Mouse (Mus musculus) hindlimb bud, embryonic 11.5 days (tissue): ENCODE data around the gene Acsm3.
"Not testable (repeated sequence)": the region's sequence is repeated elsewhere in the genome, so short reads cannot be mapped to it uniquely, and the experiment has no call there.

Experiments used
- DNase-seq: peaks from one replicate; pipeline ENCODE4 v3.0.0-alpha.2; 2012; ENCODE audit warnings: low read depth, low spot score; ENCODE audit errors: extremely low spot score

The Acsm3 gene

GRCm38 (mm10) chr7:119760527-119760951 lies at the start of gene Acsm3:
TSS of gene Acsm3 (plus strand) at chr7:119760923.
- no peak for DNase-seq

- DNase-seq = no peak
These were observed 46.6 kb upstream of the Acsm3 start for GRCm38 (mm10) chr7:119714111-119714510.

DNA sequence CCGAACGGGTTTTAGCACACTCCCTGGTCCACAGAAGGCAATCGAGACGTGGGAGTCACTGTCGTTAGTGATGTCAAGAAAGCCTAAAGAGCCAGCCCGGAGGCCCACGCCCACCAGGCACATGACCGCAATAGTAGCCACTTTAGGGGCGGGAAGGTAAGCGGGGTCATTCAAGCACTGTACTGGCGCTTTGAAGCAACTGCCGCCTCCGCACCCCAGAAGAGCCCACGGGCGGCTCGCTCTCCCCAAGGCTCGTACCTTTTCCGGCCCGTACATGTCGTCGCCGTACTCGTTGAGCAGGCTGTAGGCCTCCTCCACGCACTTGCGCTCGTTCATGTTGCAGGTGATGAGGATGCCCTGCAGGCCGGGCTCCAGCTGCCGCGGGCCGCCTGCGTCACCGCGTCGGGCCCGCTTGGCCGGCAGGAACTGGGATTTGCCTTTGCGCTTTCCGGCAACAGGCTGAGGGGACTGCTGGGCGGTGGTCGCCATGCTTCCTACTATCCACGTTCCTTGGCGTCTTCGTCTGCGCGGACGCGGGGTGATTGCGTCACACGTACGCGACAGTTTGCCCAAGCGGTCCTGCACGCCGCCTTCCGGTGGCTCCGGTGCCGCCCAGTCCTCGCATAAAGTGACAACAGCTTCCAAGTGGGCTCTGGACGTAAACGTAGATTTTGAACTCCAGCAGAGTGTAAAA lies 40.3 kb upstream of the Acsm3 start, which contains the start of gene Thumpd1:
Gene Thumpd1, minus strand, starts transcription at position 546 of the 694 bp plus-strand sequence.
- DNase-seq = peak; percentile 86

- no peak for DNase-seq
These were observed 39.8 kb upstream of the Acsm3 start for GRCm38 (mm10) chr7:119720947-119721310.

DNA sequence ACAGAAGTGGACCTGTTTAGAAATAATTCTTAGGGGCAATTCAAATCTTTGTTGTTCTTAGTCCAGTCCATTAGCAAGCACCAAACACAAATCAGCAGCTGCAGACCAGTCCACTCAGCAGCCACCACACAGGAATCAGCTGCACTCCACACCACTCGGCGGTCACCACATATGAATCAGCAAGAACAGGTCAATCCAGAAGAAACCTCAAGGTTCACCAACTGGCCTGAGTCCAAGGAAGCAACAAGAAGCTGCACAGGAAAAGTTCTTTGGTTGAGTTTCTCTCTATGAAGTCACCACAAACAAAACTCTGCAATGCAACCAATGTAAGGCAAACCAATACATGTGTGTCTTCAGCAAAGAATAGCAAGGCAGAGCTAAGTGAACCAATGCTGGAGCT lies 33.1 kb upstream of the Acsm3 start:
- no peak for DNase-seq

- not testable (repeated sequence) for DNase-seq
These were observed 29.5 kb upstream of the Acsm3 start for GRCm38 (mm10) chr7:119731262-119731661.

DNA sequence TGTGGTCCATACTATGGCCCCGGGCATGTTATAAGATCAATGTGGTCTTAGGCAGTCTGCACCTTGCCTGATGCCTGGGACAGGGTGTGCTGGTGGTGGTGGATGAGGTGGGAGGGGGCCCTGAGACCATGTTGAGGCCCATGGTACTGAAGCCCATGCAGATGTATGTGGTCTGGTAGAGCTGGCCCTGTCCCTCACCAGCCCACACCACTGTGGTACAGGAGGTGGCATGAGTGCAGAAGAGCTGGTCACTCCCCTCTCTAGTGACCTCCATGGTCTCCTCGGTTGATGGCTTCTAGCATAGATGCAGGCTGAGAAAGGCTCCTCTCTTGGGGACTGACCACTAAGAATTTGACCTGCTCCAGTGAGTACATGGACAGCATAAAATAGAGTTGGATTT lies 21.8 kb upstream of the Acsm3 start:
- DNase-seq = no peak

- not testable (repeated sequence) for DNase-seq
These were observed 20.8 kb upstream of the Acsm3 start for GRCm38 (mm10) chr7:119739798-119740468.

DNA sequence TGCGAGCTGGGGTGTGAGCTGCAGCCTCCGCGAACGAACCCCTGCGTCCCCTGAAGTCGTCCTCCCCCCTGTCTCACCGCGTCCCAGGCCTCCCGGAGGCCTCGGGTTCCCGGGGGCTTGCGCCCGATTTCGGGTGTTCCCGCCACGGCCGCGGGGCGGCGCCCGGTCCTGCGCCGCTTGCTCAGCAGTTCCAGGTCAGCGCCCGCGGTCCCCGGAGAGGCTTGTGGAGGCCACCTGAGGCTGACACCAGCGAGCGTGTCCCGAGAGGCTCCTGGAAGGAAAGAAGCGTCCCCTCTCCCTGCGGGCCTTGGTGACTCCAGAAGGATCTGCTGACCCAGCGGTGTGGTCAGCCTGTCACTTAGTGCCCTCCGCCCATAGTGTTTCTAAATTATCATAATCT lies 16.4 kb upstream of the Acsm3 start:
- DNase-seq = no peak

GRCm38 (mm10) chr7:119745869-119746268 lies 14.9 kb upstream of the Acsm3 start:
- DNase-seq = no peak

GRCm38 (mm10) chr7:119748761-119749160 lies 12.0 kb upstream of the Acsm3 start:
- DNase-seq = no peak

DNA sequence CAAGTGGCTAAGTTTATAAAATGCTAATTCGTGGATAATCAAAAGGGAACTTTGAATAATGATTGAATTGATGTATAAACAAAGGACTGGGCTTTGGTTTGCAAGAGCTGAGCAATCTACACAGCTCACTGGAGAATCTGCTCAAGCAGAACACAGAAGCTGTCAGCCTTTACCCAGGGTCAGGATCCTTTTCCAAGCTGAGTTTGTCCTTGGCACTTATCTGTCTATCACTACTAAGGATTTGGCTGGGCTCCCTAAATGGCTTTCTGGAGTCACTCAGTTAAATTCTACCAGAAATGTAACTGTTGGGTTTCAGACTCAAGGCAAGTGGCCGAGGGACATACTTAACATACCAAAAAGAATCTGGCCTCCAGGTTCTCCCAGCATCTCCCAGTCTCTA lies 10.8 kb upstream of the Acsm3 start:
- DNase-seq = no peak

DNA sequence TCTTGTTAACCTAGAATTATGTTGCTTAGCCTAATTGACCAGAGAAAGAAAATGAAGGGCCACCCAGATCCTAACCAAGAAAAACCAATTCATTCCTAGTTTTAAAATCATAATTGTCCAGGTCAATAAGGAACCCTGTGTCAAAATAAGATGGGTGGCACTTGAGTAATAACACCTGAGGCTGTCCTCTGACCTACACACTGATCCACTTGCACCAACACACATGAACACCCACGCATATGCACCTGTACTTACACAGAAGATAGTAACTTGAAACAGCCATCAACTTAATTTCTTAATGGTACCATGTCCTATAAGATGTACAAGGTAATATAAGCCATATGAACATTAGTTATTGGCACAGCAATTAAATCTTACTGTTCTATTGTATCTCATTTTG lies 7.0 kb upstream of the Acsm3 start:
- DNase-seq = no peak

GRCm38 (mm10) chr7:119762166-119762697 lies 1.5 kb downstream of the Acsm3 start:
- no peak for DNase-seq

DNA sequence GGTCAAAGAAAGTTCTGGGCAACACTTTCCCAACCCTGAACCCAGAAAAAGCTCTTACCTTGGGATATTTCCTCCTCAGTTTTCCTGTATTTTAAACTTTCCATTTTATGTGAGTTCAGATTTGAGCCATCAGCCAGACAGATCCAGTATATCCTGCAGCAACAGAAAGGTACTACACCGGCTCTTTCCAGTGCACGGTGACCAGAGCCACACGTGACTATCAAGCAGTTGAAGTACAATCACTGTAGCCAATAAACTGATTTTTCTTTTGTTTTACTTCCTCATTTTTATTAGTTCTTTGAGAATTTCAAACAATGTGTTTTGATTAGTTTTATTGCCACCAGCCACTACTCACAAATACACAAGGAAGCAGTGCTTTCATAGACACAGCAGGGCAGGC lies 3.7 kb downstream of the Acsm3 start:
- no peak for DNase-seq

DNA sequence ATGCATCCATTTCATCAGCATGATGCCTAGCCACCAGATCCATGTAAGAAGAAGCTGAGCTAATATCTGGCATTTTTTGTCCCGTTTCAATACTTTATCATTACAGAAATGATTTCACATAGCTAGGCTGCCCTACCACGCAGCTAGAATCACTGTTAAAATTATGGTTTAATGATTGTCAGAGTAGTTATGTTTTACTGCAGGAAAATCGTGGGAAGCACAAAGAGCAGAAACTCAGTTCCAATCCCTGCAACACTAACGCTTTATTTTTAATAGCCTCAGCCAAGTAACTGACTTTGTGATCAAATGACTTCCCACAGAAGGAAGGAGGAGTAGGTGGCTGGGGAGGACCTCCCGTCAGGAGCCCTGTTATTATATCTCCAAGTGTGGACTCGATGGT lies 6.3 kb downstream of the Acsm3 start:
- DNase-seq = no peak

DNA sequence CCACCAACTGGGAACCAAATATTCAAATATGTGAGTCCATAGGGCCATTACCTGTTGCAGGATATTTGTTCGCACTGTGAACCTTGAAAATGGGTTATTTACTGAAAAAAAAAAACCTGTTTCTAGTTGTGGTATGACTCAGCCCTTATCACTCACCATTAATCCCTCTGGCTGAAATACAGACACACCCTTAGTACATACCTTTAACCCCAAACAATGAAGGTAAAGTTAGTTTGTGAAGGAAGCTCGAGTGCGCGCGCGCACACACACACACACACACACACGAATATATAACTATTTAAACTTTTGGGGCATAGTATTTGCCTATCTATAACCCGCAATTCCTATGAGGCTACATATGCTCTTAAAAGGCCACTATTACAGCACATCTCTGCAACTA lies 9.2 kb downstream of the Acsm3 start:
- no peak for DNase-seq

DNA sequence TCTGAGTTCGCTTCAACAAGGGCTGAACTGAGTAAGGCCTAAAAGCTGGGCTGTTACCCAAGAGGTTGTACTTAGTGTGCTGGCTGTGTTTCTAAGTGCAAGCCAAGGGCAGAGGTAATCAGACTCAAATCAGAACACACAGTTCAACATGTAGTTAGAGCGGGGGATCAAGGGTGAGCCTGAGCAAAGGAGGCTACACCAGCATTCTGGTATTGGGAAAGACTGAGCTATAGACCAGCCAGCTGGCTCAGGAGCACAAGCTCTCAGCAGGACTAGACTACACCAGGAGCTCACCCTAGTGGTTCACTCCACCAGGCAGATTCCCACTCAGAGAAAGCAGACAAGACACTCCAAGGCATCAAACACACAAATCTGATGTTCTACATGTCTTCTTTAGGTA lies 22.7 kb downstream of the Acsm3 start:
- DNase-seq = no peak

DNA sequence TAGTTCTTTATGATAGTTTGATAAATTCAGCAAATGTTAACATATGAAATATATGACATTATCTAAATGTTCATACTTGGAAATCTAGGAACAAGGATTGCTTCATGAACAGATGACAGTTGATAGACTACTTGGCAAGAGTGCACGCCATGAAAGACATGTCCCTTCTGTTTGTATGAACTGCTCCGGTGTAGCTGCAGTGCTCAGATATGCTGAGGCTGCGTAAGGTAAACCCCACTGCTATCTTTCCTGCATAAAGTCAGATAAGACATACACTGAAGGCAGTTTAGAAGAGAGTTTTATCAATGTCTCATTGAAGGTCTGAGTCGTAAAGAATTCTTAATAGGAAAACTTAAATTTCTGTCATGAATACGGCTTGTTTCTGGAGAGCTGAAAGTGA lies 24.2 kb downstream of the Acsm3 start:
- no peak for DNase-seq

DNA sequence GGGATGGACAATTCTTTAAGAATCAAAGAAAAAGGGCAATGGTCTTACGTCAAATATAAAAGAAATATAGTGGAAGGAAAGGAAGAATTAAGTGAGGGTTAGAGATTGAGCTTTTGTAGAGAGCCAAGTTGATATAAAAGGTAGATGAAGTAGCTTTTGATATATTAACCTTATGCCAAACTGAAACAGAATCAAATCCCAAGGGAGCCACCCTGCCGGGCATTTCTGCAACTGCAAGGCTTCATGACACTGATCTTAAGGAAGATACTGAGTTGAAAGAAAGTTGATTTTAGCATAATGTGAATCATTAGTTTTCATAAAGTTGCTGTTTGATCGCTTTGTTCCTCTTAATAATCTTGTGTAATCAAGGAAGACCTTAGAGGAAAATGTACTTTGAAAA lies 28.3 kb downstream of the Acsm3 start:
- DNase-seq = no peak

- DNase-seq = peak; percentile 42
These were observed 33.0 kb downstream of the Acsm3 start, which contains the start of the genes Rexo5 and Eri2 for GRCm38 (mm10) chr7:119793586-119794250. TSS of gene Rexo5 (plus strand) at chr7:119794006. TSS of gene Eri2 (minus strand) at chr7:119794058.

DNA sequence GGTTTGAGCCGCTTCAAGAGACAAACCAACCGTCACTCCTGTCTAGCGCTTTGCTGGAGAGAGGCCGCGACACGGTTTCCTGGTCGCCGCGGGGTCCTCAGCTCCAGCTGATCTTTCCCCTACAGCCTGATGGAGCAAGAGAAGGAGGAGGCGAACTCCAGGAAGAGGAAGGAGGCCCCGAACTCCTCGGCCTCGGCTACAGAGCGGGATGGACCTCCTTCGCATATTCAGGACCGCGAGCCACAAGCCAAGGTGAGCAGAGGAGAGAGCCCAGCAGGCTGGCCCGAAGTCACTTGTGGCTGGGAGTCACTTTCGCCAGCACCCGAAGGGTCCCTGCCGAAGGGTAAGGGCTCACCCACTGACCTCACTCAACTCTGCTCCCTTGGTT lies 33.5 kb downstream of the Acsm3 start:
- DNase-seq = no peak
